Comparison of ENCODE assay signal across 9 mouse cellular contexts in the genomic region with DNA sequence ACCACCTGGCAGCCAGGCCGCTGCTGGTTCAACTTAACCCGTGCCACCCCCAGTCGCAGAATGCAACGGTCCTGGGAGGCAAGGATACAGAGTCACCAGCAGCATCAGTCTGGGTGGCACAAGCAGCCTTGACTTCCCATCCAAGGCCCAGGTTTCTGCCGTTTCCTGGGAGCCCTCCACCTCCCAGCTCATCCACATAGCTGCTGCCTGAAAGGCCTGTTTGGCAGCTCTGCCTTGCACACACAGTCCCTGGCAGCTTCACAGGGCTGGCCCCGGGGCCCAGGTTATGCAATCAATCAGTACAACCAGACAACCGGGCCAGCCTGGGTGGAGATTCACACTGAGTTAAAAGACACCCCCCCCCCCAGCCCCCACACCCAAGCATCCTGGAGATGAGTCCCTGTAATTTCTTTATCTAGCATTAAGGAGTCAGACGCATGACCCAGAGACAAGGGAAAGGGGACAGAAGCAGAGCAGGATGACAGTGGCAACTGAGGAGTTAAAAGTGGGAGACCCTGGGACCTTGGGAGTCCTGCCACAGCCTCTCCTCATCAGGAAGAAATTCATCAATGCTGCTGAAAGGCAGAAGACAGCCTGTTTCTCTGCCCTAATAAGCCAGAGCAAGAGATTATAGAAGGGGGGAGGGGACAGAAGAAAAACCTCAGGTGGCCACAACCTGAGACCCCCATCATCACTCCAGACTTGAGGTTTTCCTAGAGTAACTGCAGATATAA. TPM values are rescaled to one million over a fixed set of nuclear protein-coding genes. Genes with fewer than 3 reads are reported as not detected.
DNase-seq lines count a peak whose midpoint lies in the region; ATAC-seq and TF ChIP-seq lines count a peak whose summit lies in the region.
"Had no signal": no experiment of that assay in that cellular context is flagged by ENCODE, and none has a peak within 500 bp of the region (broad histone marks: within the 10 kb centered on the region; RNA-seq: fewer than 3 reads in every experiment).

No protein-coding gene starts in this region.

- peak overlapping the region; percentile 51; the same call in 1 of the 2 replicates for H3K4me3 ChIP-seq in G1E (ENCODE audit: low read depth, low read length)
- H3K4me3 ChIP-seq in forebrain, embryonic 14.5 days (ENCODE audit: low read depth, low read length), result no peak overlapping the region
- 0 out of 2 replicates have a peak overlapping the region, but pooled peaks have one; percentile 1 for H3K4me3 ChIP-seq in small intestine, adult 2 months (ENCODE audit: low read depth, low read length)

- peaks cover 76% of the 10 kb centered on the region for H3K36me3 ChIP-seq in G1E (replicated peaks)
- H3K36me3 ChIP-seq in forebrain, embryonic 14.5 days (ENCODE audit: control insufficient read depth, insufficient read depth, low read length), result peaks cover 35% of the 10 kb centered on the region
- H3K36me3 ChIP-seq in small intestine, adult 2 months (ENCODE audit: control insufficient read depth, insufficient read depth, low read length), result peaks cover 36% of the 10 kb centered on the region

- H3K9ac ChIP-seq in forebrain, embryonic 14.5 days (ENCODE audit: low read length), result peak overlapping the region; percentile 41; the same call in 1 of the 2 replicates

- H3K4me1 ChIP-seq in G1E (ENCODE audit: insufficient read depth, low read depth, low read length), result peaks cover 51% of the 10 kb centered on the region
- peaks cover 27% of the 10 kb centered on the region for H3K4me1 ChIP-seq in forebrain, embryonic 14.5 days (ENCODE audit: control insufficient read depth, insufficient read depth, low read length)
- peaks cover 29% of the 10 kb centered on the region for H3K4me1 ChIP-seq in small intestine, adult 2 months (ENCODE audit: control insufficient read depth, insufficient read depth, insufficient read length, low read length)

- TF ChIP-seq CTCF in G1E (IDR thresholded peaks at IDR 0.05; ENCODE audit: low read depth, low read length), result no peak
- TF ChIP-seq CTCF in small intestine, adult 2 months (IDR thresholded peaks at IDR 0.05; ENCODE audit: extremely low read depth, insufficient read length, insufficient replicate concordance, low read depth, low read length), result no peak

- no peak for ATAC-seq in G1E (ENCODE audit: extremely low read depth, insufficient number of reproducible peaks, low FRiP score, poor library complexity, severe bottlenecking)
- ATAC-seq in cerebellum, adult (ENCODE audit: insufficient number of reproducible peaks, low FRiP score, low TSS enrichment), result peak; percentile 51; the same call in 1 of the 2 replicates
- ATAC-seq in forebrain, embryonic 14.5 days, result no peak
- ATAC-seq in granulocyte monocyte progenitor cell, adult 5-6 weeks (replicated peaks; ENCODE audit: poor library complexity, severe bottlenecking), result no peak

- no peaks in the 10 kb centered on the region for H3K27me3 ChIP-seq in G1E (ENCODE audit: insufficient read depth, low read length)
- H3K27me3 ChIP-seq in forebrain, embryonic 14.5 days (replicated peaks; ENCODE audit: control insufficient read depth, insufficient read depth, low read length), result no peaks in the 10 kb centered on the region
- no peaks in the 10 kb centered on the region for H3K27me3 ChIP-seq in small intestine, adult 2 months (ENCODE audit: control insufficient read depth, insufficient read depth, low read length)

- peak overlapping the region; percentile 62 for H3K27ac ChIP-seq in forebrain, embryonic 14.5 days (ENCODE audit: low read depth, low read length)
- peak overlapping the region; percentile 58 for H3K27ac ChIP-seq in small intestine, adult 2 months (ENCODE audit: insufficient read depth, low read depth, low read length)

- 74% methylated on average over 8 of the region's 8 CpGs for WGBS in forebrain, embryonic 14.5 days
- WGBS in small intestine, adult 2 months, result 8% methylated on average over 8 of the region's 8 CpGs

- no peak for DNase-seq in G1E (ENCODE audit: low spot score)
- peak; percentile 24 for DNase-seq in forebrain, embryonic 14.5 days (ENCODE audit: low spot score)
- DNase-seq in heart, postnatal 4 days, result peak; percentile 49
- DNase-seq in layer of hippocampus, adult 8-10 months (ENCODE audit: low spot score in 2 of 2), result peak; percentile 74
- peak; percentile 84 for DNase-seq in lung, postnatal 10 days

- H3K9me3 ChIP-seq in G1E (replicated peaks), result no peaks in the 10 kb centered on the region
- no peaks in the 10 kb centered on the region for H3K9me3 ChIP-seq in forebrain, embryonic 14.5 days (replicated peaks; ENCODE audit: control insufficient read depth, low read length)

- no peak for TF ChIP-seq POLR2A in small intestine, adult 2 months (IDR thresholded peaks at IDR 0.05; ENCODE audit: low read depth, low read length)

- peak overlapping the region; percentile 14; the same call in 1 of the 2 replicates for H3K4me2 ChIP-seq in forebrain, embryonic 14.5 days (ENCODE audit: low read length)

RNA-seq across cellular contexts. Expression of a gene that starts 4.3 kb away (rescaled TPM):
- 94.1 and 113 TPM in 2 replicates for total RNA-seq in G1E (2014; fragmentation: Nextera tagmentation)
- total RNA-seq in G1E (2017), result 139 and 149 TPM in 2 replicates
- 138 and 154 TPM in 2 replicates for polyA plus RNA-seq in G1E (2012)
- polyA plus RNA-seq in forebrain, embryonic 14.5 days (2014; fragmentation: Nextera tagmentation; extraction: Ambion mirVana), result 11.1 and 11.7 TPM in 2 replicates
- total RNA-seq in heart, postnatal 4 days (2021), result 10 to 100 TPM; 20.2 to 20.3 TPM
- 10 to 100 TPM; 29.1 to 34.7 (median 31.2) TPM for total RNA-seq in layer of hippocampus, adult 8-10 months (2022)
- polyA plus RNA-seq in small intestine, adult 2 months (2012; rRNA removed), result 40.6 and 101 TPM in 2 replicates
- total RNA-seq in granulocyte monocyte progenitor cell, adult 5-6 weeks (2014; fragmentation: Nextera tagmentation), result 76.4 and 91.7 TPM in 2 replicates
- total RNA-seq in granulocyte monocyte progenitor cell, adult 5-6 weeks (2017), result 200 and 221 TPM in 2 replicates

RNA-seq across cellular contexts. Expression of a gene that starts 8.0 kb away (rescaled TPM):
- total RNA-seq in G1E (2014; fragmentation: Nextera tagmentation) (not detected in 2 replicates), G1E (2017) (0.12 TPM in 1 of 2 replicates, not detected in the other)
- polyA plus RNA-seq in G1E (2012), result 0.01 TPM in 1 of 2 replicates, not detected in the other
- 0.05 and 0.22 TPM in 2 replicates for polyA plus RNA-seq in forebrain, embryonic 14.5 days (2014; fragmentation: Nextera tagmentation; extraction: Ambion mirVana)
- not detected for total RNA-seq in heart, postnatal 4 days (2021)
- under 1 TPM in 2 of 4 experiments, not detected in 2; 0.16 to 0.20 TPM for total RNA-seq in layer of hippocampus, adult 8-10 months (2022)
- polyA plus RNA-seq in small intestine, adult 2 months (2012; rRNA removed), result 0.05 TPM in 2 replicates
- total RNA-seq in granulocyte monocyte progenitor cell, adult 5-6 weeks (2014; fragmentation: Nextera tagmentation), result 1.0 and 2.1 TPM in 2 replicates
- total RNA-seq in granulocyte monocyte progenitor cell, adult 5-6 weeks (2017), result 1.4 and 1.9 TPM in 2 replicates
- total RNA-seq: neutrophil, adult 5-6 weeks had no signal

RNA-seq across cellular contexts. Expression of a gene that starts 12.5 kb away (rescaled TPM):
- total RNA-seq in G1E (2014; fragmentation: Nextera tagmentation) (44.0 and 50.7 TPM in 2 replicates), G1E (2017) (90.7 and 96.0 TPM in 2 replicates)
- polyA plus RNA-seq in G1E (2012), result 38.4 and 64.1 TPM in 2 replicates
- 279 and 286 TPM in 2 replicates for polyA plus RNA-seq in forebrain, embryonic 14.5 days (2014; fragmentation: Nextera tagmentation; extraction: Ambion mirVana)
- total RNA-seq in heart, postnatal 4 days (2021), result 100 to 1,000 TPM; 112 TPM
- total RNA-seq in layer of hippocampus, adult 8-10 months (2022), result 100 to 1,000 TPM; 164 to 180 (median 176) TPM
- polyA plus RNA-seq in small intestine, adult 2 months (2012; rRNA removed), result 10.2 and 19.4 TPM in 2 replicates
- total RNA-seq in granulocyte monocyte progenitor cell, adult 5-6 weeks (2014; fragmentation: Nextera tagmentation), result 106 and 108 TPM in 2 replicates
- 108 and 116 TPM in 2 replicates for total RNA-seq in granulocyte monocyte progenitor cell, adult 5-6 weeks (2017)

RNA-seq across cellular contexts. Expression of a gene that starts 12.6 kb away (rescaled TPM):
- 49.0 and 59.8 TPM in 2 replicates for total RNA-seq in G1E (2014; fragmentation: Nextera tagmentation)
- 90.6 and 109 TPM in 2 replicates for total RNA-seq in G1E (2017)
- 11.5 and 21.6 TPM in 2 replicates for polyA plus RNA-seq in G1E (2012)
- polyA plus RNA-seq in forebrain, embryonic 14.5 days (2014; fragmentation: Nextera tagmentation; extraction: Ambion mirVana), result 34.6 and 35.8 TPM in 2 replicates
- 10 to 100 TPM; 28.4 to 29.8 TPM for total RNA-seq in heart, postnatal 4 days (2021)
- total RNA-seq in layer of hippocampus, adult 8-10 months (2022), result 10 to 100 TPM; 28.9 to 33.3 (median 32.4) TPM
- polyA plus RNA-seq in small intestine, adult 2 months (2012; rRNA removed), result 2.8 and 3.9 TPM in 2 replicates
- 60.5 and 82.1 TPM in 2 replicates for total RNA-seq in granulocyte monocyte progenitor cell, adult 5-6 weeks (2014; fragmentation: Nextera tagmentation)
- 157 and 194 TPM in 2 replicates for total RNA-seq in granulocyte monocyte progenitor cell, adult 5-6 weeks (2017)

RNA-seq across cellular contexts. Expression of a gene that starts 33.2 kb away (rescaled TPM):
- total RNA-seq in G1E (2014; fragmentation: Nextera tagmentation), result not detected in 2 replicates
- total RNA-seq in G1E (2017), result not detected in 2 replicates
- polyA plus RNA-seq in G1E (2012), result not detected in 2 replicates
- not detected in 2 replicates for polyA plus RNA-seq in forebrain, embryonic 14.5 days (2014; fragmentation: Nextera tagmentation; extraction: Ambion mirVana)
- total RNA-seq in heart, postnatal 4 days (2021), result not detected
- total RNA-seq in layer of hippocampus, adult 8-10 months (2022), result 1 to 10 TPM in 1 of 4 experiments, under 1 TPM in 1, not detected in 2; 0.57 to 1.7 TPM
- polyA plus RNA-seq in small intestine, adult 2 months (2012; rRNA removed), result 0.24 TPM in 1 of 2 replicates, not detected in the other
- total RNA-seq in granulocyte monocyte progenitor cell, adult 5-6 weeks (2014; fragmentation: Nextera tagmentation), result not detected in 2 replicates
- total RNA-seq in granulocyte monocyte progenitor cell, adult 5-6 weeks (2017), result not detected in 2 replicates
